Comparison of ENCODE assay signal across 8 mouse cellular contexts in genomic region chr1:92787221-92787620, GRCm38 (mm10). TPM values are rescaled to one million over a fixed set of nuclear protein-coding genes. Genes with fewer than 3 reads are reported as not detected.
DNase-seq lines count a peak whose midpoint lies in the region; ATAC-seq lines count a peak whose summit lies in the region.

No protein-coding gene starts in this region.

- H3K4me1 ChIP-seq in midbrain, embryonic 10.5 days: peaks cover 54% of the 10 kb centered on the region
- H3K4me1 ChIP-seq in midbrain, embryonic 15.5 days: peaks cover 10% of the 10 kb centered on the region; the same call in 1 of the 2 replicates
- peaks cover 43% of the 10 kb centered on the region for H3K4me1 ChIP-seq in heart, embryonic 12.5 days (replicated peaks)
- H3K4me1 ChIP-seq in kidney, embryonic 16.5 days (ENCODE audit: insufficient read depth, low read length): peaks cover 17% of the 10 kb centered on the region

- H3K9me3 ChIP-seq in midbrain, embryonic 10.5 days (replicated peaks): no peaks in the 10 kb centered on the region
- no peaks in the 10 kb centered on the region for H3K9me3 ChIP-seq in midbrain, embryonic 15.5 days
- no peaks in the 10 kb centered on the region for H3K9me3 ChIP-seq in heart, embryonic 12.5 days (replicated peaks)
- no peaks in the 10 kb centered on the region for H3K9me3 ChIP-seq in kidney, embryonic 16.5 days (ENCODE audit: low read length)

- no peak overlapping the region for H3K9ac ChIP-seq in midbrain, embryonic 15.5 days
- no peak overlapping the region for H3K9ac ChIP-seq in heart, embryonic 12.5 days
- no peak overlapping the region for H3K9ac ChIP-seq in kidney, embryonic 16.5 days (replicated peaks; ENCODE audit: low read length)

- peak overlapping the region; percentile 52; the same call in 1 of the 2 replicates for H3K27ac ChIP-seq in midbrain, embryonic 10.5 days (replicated peaks)
- no peak overlapping the region for H3K27ac ChIP-seq in midbrain, embryonic 15.5 days
- peak overlapping the region; percentile 79 for H3K27ac ChIP-seq in heart, embryonic 12.5 days (ENCODE audit: poor library complexity, severe bottlenecking)
- H3K27ac ChIP-seq in kidney, embryonic 16.5 days (ENCODE audit: low read length): no peak overlapping the region

- no peak overlapping the region for H3K4me2 ChIP-seq in midbrain, embryonic 15.5 days
- H3K4me2 ChIP-seq in heart, embryonic 12.5 days: no peak overlapping the region
- no peak overlapping the region for H3K4me2 ChIP-seq in kidney, embryonic 16.5 days (replicated peaks; ENCODE audit: low read depth, low read length)

- H3K4me3 ChIP-seq in midbrain, embryonic 10.5 days: no peak overlapping the region
- H3K4me3 ChIP-seq in midbrain, embryonic 15.5 days: no peak overlapping the region
- no peak overlapping the region for H3K4me3 ChIP-seq in heart, embryonic 12.5 days
- H3K4me3 ChIP-seq in kidney, embryonic 16.5 days (ENCODE audit: low read length): no peak overlapping the region

- H3K27me3 ChIP-seq in midbrain, embryonic 10.5 days (ENCODE audit: low read depth, poor library complexity, severe bottlenecking): 0 out of 2 replicates have a peak, but pooled peaks cover 8% of the 10 kb centered on the region
- H3K27me3 ChIP-seq in midbrain, embryonic 15.5 days (replicated peaks): no peaks in the 10 kb centered on the region
- H3K27me3 ChIP-seq in heart, embryonic 12.5 days (replicated peaks): peaks cover 28% of the 10 kb centered on the region
- H3K27me3 ChIP-seq in kidney, embryonic 16.5 days (ENCODE audit: insufficient read depth, low read length): no peaks in the 10 kb centered on the region

- no peaks in the 10 kb centered on the region for H3K36me3 ChIP-seq in midbrain, embryonic 10.5 days
- H3K36me3 ChIP-seq in midbrain, embryonic 15.5 days (replicated peaks): no peaks in the 10 kb centered on the region
- H3K36me3 ChIP-seq in heart, embryonic 12.5 days: no peaks in the 10 kb centered on the region
- no peaks in the 10 kb centered on the region for H3K36me3 ChIP-seq in kidney, embryonic 16.5 days (ENCODE audit: insufficient read depth, low read length)

- no peak for DNase-seq in midbrain, embryonic 10.5 days (ENCODE audit: low spot score)
- peak; percentile 27 to 34 for DNase-seq in cerebellum, postnatal 36 days
- DNase-seq in skeletal muscle tissue, adult 2 months (ENCODE audit: low read depth, low spot score): peak; percentile 85
- DNase-seq in adrenal gland, adult 2 months: no peak
- DNase-seq in MN1 (ENCODE audit: low spot score): no peak

- WGBS in midbrain, embryonic 10.5 days: 72% methylated on average over 8 of the region's 8 CpGs
- 65% methylated on average over 8 of the region's 8 CpGs for WGBS in midbrain, embryonic 15.5 days
- 22% methylated on average over 8 of the region's 8 CpGs for WGBS in heart, embryonic 12.5 days
- WGBS in kidney, embryonic 16.5 days: 71% methylated on average over 8 of the region's 8 CpGs

- no peak for ATAC-seq in midbrain, embryonic 15.5 days (replicated peaks)
- peak; percentile 47 for ATAC-seq in heart, embryonic 12.5 days (ENCODE audit: insufficient number of reproducible peaks, low FRiP score)
- ATAC-seq in kidney, embryonic 16.5 days (ENCODE audit: low FRiP score, low TSS enrichment): no peak

RNA-seq across cellular contexts. Expression of gene Gpc1, which starts 44.2 kb away (rescaled TPM):
- polyA plus RNA-seq in midbrain, embryonic 10.5 days (2016; fragmentation: Nextera tagmentation; extraction: Ambion mirVana): 65.5 and 71.4 TPM in 2 replicates
- 62.3 and 66.1 TPM in 2 replicates for polyA plus RNA-seq in midbrain, embryonic 15.5 days (2015; fragmentation: Nextera tagmentation; extraction: Ambion mirVana)
- polyA plus RNA-seq in heart, embryonic 12.5 days (2016; fragmentation: Nextera tagmentation; extraction: Ambion mirVana): 67.2 and 70.3 TPM in 2 replicates
- 10 to 100 TPM; 61.7 to 84.3 TPM for total RNA-seq in adrenal gland, adult 2 months (2021)
- 43.3 and 49.8 TPM in 2 replicates for polyA plus RNA-seq in adrenal gland, adult 2 months (2012; rRNA removed)
- polyA plus RNA-seq in kidney, embryonic 16.5 days (2015; fragmentation: Nextera tagmentation; extraction: Ambion mirVana): 58.1 and 61.5 TPM in 2 replicates

Comparison
In these comparisons a context has a peak if more than half of its experiments do, and no peak if none do; other contexts are left out.
1. H3K27ac ChIP-seq: peak in midbrain, embryonic 10.5 days (single experiment) and heart, embryonic 12.5 days (single experiment); none in midbrain, embryonic 15.5 days (single experiment) and kidney, embryonic 16.5 days (single experiment).
2. DNase-seq: peak in cerebellum, postnatal 36 days (2 of 2) and skeletal muscle tissue, adult 2 months (single experiment); none in midbrain, embryonic 10.5 days (single experiment), adrenal gland, adult 2 months (single experiment) and MN1 (single experiment).